Mouse (Mus musculus) layer of hippocampus, adult 9-11 months (tissue): Measurements from ENCODE around the gene Spag9.

Experiments
- DNase-seq: peaks from one replicate; pipeline ENCODE4 v3.0.0; 2022

Gene Spag9

DNA sequence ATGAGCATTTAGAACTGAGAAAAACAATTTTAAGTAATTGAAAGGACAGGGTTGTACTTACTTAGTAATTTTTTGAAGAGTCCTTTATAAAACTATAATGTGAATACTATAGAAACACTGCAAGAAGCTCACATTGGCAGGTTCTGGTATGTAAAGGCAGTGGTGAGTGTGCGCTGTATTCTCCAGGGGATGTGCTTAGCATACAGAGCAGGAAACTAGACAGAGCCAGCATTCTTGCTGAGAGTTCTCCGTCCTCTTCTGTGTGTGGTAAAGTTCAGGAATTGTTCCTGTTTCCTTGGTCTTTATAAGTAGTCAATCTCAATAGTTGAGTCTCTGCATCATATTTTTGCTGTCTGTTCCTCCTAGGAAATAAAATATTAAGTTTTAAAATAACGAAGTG is 59.0 kb downstream of the Spag9 start:
- DNase-seq, result peak; percentile 27

DNA sequence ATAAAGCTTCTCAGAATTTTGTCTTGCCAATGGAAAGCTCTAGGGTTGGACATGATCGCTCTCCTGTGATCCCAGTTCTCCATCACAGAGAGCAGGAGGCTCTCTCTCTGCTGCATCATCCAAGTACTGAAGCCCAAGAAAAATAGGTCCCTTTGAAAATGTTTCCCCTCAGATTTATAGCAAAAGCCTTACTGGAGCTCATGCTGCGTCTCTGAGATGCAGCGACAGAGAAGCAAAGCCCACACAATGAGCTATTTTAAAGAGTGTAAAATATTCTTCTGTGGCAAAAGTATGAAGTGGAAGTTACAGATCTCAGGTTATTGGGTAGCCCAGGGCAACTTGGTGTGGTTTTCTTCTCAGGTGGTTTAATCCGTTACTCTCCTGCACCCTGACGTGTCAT is 68.0 kb downstream of the Spag9 start:
- DNase-seq, result no peak

- no peak for DNase-seq
Measured at GRCm38 (mm10) chr11:94070455-94070854, 74.6 kb downstream of the Spag9 start.

DNA sequence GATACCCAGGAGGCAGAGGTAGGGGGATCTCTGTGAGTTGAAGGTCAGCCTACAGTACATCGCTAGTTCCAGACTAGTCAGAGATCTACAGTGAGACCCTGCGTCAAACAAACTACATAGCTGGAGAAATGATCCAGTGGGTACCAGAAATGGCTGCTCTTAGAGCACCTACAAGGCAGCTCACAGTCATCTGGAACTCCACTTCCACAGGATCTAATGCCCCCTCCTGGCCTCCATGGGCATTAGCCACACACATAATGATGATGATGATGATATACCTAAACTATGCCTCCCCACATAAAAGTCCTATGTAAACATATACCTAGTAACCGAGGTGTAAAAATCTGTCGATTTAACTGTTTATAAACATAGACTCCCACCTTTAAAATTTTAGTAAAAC is 77.4 kb downstream of the Spag9 start:
- DNase-seq, result no peak

DNA sequence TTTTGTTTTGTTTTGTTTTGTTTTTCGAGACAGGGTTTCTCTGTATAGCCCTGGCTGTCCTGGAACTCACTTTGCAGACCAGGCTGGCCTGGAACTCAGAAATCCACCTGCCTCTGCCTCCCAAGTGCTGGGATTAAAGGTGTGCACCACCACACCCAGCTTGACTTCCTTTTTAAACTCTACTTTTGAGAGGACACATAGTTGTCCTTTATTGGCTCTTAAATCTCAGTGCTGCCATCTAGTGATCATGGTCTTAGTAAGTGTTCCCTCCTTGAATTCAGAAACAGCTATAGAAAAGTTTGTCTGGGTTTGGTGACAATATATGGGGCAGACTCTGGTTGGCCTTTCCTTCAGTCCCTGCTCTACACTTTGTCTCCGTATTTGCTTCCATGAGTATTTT is 91.1 kb downstream of the Spag9 start:
- DNase-seq, result peak; percentile 32

DNA sequence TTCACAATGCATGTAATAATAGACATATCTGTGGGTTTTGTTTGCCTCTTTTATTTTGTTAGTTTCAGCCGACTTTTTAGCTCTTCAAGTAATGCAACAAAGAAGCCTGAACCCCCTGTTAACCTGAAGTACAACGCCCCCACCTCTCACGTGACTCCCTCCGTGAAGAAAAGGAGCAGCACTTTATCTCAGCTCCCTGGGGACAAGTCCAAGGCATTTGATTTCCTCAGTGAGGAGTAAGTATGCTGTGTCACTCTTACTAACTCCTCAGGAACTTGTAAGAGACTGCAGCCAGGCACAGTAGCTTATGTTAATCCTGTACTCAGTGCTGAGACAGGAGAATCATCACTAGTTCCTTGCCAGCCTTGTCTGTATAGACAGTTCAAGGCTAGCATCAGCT is 94.6 kb downstream of the Spag9 start:
- no peak for DNase-seq

DNA sequence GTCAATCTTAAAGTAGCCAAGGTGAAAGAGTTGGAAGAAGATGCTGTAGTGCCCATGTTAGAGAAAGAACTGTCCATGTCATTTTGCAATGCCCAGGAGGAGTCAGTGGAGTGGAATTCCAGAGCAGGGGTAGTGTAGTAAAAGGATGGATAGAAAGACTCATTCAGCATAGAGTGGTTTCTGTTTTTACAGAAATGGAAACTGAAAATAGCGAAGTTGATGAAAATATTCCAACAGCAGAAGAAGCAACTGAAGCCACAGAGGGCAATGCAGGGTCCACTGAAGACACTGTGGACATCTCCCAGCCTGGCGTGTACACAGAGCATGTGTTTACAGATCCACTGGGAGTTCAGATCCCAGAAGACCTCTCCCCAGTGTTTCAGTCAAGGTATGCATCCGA is 101.6 kb downstream of the Spag9 start:
- no peak for DNase-seq

DNA sequence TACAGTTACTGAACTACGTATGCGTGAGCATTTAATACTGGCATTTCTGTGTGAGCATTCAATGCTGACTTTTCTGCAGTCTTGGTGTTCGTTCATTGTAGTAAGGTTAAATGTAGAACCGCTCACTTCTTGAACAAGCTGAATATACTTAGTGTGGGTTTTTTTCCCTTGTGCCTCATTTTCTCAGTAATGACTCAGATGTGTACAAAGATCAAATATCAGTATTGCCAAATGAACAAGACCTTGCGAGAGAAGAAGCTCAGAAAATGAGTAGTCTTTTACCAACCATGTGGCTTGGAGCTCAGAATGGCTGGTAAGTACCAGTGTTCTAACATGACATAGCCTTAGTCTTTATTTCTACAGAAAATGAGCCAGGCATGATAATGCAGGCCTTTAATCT is 102.9 kb downstream of the Spag9 start:
- DNase-seq, result no peak

DNA sequence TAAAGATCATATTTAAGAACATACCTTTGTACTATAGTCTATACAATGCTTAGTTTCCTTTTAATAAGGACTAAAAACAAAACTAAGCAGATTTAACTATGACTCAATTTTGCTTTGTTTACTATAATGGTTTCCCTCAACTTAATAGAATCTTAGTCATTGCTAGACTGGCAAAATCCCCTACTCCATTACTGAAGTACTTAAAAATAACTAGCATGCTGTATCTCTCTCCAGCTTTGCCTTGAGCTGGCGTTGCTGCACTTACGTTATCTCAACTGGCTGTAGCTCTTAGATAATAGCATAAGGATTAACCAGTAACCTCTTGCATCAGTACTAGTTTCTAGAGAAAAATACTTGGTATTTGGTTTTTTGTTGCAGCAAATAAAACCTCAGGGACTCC is 117.9 kb downstream of the Spag9 start:
- no peak for DNase-seq

DNA sequence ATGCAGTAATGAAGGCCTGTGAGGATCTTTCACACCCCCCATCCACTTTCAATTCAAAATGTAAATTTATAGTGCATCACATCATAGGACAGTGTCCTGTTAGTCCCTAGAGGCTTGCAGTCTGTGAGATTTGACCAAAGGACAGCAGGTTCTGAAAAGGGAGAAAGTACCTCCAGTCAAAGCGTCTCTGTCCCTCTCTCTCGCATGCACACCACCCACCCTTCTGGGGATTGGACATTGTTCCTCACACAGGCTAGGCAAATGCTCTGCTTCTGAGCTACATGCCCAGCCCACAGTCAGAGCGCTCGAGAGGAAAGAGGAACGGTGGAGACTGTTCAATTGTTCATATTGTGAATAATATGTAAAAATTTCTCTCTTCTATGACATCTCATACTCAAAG is 119.5 kb downstream of the Spag9 start:
- DNase-seq, result no peak

DNA sequence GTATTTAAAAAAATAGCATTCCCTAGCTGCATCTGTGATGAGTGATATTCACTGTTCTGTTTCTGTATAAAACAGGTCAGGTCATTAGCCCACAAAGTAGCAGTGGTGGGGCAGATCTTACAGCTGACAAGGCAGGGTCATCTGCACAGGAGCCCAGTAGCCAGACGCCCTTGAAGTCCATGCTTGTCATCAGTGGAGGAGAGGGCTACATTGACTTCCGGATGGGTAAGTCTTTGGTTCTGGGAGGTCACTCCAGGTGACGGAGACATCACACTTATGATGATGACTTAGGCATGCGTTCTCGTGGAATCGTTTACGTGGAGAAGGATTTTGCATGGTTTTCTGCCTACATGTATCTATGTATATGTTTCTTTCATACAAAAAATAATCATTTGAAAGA is 120.8 kb downstream of the Spag9 start:
- no peak for DNase-seq

GRCm38 (mm10) chr11:94117836-94118235 is 121.9 kb downstream of the Spag9 start:
- DNase-seq, result no peak

DNA sequence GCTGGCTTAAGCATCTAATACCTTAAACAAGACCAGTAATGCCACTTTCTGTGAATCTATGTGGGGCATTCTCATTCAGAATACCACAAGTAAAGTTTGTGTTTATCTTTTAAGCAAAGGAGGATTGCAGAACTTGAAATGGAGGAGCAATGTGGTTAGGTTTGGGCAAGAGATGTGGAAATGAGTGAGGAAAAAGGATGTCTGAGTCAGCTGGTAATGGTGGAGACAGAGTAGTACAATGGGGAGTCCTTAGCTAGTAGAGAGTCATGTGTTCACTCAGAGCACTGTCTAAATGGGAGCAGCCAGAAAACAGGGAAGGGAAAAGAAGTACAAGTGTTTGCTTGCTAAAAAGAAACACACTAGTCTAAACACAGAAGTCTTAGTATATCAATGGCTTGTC is 122.7 kb downstream of the Spag9 start:
- DNase-seq, result no peak

DNA sequence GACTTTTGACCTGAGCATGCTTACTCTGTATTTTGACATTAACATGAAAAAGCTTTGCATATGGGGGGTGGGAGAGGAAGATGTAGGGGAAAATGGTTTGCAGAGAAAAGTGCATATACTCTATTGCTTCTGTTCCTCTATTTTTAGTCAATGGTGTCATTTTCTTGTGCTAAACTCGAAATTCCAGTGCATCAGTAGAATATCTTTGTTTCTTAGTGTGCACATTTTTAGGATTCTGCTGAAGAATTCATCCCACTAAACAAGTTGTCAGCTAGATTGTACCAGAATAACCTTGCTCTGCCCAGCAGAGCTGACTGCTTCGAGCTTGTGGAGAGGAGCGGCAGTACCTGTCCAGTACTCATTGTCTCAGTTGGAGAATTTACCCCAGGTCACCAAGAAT is 124.8 kb downstream of the Spag9 start:
- DNase-seq, result no peak

DNA sequence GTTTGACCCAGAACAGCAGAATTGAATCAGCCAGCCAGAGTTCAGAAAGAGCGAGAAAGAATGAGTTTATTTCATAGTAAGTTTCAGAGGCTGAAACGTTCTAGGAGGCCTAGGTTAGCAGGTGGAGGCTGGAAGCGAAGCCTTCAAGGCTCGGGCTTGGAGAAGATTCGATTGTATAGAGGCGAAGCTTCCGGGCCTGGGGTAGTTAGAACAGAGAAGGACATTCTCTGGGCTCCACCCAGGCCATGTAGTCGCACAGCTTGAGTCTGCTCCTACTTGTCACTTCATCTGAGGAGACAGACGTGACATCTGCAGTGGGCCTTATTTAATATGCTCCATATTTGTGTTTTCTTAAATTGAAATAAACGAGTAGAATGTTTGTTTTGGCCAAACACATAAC is 125.6 kb downstream of the Spag9 start:
- DNase-seq, result no peak

DNA sequence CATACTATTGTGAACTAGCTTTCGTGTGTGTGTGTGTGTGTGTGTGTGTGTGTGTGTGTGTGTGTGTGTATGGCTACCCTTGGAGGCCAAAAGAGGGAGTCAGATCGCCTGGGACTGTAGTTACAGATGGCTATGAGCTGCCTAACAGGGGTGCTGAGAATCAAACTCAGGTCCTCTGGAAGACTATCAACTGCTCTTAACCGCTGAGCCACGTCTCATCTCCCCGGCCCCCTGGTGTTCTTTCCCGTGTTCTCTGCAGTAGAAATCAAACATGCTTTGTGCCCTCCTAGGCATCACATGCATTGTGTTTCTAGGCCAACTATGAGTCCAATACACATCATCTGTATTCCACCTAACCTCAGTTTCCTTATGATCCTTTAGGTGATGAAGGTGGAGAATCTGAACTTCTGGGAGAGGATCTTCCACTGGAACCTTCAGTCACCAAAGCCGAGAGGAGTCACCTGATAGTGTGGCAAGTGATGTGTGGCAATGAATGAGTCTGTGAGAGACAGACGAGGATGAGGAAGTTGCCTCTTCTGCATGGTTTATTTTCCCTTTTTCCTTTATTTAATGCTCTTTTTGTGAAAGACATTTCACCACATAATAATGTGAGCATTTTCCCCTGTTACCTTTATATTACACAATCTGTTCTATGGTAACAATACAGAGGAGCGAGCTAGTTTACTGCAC is 126.6 kb downstream of the Spag9 start:
- no peak for DNase-seq

DNA sequence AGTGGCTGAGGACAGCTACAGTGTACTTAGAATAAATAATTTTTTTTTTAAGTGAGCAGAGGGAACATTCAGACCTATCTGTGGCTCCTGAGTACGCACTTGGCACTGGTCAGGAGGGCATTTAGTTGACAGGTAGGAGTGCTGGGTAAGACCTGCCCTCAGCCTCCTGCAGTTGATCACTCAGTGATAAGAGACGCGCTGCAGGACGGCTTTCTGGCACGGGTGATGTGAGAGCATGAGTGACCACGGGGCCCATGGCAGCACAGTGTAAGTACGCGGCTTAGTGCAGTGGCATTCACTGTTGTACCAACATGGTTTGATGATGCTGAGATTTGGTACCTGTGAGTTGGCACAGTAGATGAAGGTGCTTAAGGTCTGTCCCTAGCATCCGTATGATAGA is 130.8 kb downstream of the Spag9 start:
- DNase-seq, result no peak

GRCm38 (mm10) chr11:94127966-94128365 is 132.1 kb downstream of the Spag9 start:
- peak; percentile 85 for DNase-seq

GRCm38 (mm10) chr11:94128506-94128905 is 132.6 kb downstream of the Spag9 start:
- DNase-seq, result no peak

DNA sequence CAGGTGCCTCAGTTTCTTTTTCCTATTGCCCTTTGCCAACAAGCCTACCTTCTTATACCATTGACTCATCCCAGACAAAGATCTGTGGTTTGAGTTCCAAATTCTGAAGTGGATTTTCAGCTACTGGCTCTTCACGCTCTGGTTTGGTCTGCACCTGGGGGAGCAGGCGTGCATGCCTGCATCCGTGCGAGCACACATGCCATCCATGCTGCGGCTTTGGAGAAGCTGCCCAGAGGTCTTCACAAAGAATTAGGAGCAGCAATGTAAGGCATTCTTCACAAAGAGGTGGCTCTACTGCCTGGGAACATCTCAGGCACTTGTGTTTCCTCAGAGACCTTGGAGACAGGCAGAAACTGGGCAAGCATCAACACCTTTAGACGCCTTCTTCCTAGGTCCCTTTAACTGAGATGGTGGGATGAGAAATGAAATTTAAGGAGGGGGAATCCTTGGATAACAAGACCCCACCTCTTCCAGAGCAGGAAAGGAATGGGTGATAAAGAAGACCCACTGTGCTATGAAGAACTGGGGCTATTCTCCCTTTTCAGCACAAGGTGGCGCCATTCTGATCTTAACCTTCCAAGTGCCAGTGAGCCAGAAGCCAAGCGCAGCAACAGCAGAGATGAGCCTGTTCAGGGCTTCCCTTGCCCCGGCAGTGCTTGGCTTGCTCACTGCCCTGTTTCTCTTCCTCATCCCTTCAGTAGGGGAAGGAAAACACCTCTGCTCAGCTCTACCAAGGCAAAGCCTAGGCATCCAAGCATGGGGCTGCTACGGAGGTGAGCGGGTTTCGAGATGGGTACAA is 133.6 kb downstream of the Spag9 start:
- DNase-seq, result peak; percentile 80

DNA sequence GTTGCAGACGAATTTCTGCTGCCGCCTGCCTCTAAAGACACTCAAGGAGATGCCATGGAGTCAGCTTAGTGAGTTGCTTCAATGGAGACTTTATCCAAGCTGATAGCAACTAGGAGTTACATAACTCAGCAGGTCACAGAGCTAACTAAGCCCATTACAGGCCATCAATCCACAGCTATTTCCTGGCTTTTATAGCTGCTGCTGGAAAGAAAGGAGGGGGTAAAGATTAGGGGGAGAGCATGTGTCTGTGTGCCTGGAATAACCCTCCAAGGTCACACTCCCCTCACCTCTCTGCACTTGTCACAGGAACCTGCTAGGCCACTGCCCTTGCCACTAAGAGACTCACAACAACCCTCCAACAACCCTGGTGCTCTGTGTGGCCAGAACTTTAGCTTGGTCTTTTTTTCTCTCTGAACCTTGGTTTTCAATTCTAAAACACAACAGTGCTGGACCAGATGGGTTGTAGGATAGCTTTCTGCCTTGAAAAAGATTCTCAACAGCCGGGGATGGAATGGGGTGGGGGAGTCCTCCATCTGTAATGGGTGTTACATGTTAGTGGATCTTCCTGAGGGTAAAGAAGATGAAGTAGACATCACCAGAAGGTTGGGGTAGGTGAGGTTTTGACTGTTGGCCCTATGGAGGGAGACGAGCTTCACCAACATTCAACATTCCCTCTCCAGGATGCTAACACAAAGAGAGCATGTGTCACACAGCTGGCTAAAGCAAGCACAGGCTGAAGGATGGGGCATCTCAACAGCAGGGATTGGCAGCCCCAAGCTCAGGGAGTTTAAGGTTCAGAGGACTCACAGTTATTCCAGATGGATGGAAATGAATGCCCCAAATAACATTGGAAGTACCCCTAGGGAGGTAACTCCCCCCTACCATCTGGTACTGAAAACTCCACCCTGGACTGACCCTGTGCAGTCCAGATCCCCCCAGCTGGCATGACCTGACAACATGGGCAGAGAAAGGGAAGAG is 134.5 kb downstream of the Spag9 start:
- DNase-seq, result no peak

DNA sequence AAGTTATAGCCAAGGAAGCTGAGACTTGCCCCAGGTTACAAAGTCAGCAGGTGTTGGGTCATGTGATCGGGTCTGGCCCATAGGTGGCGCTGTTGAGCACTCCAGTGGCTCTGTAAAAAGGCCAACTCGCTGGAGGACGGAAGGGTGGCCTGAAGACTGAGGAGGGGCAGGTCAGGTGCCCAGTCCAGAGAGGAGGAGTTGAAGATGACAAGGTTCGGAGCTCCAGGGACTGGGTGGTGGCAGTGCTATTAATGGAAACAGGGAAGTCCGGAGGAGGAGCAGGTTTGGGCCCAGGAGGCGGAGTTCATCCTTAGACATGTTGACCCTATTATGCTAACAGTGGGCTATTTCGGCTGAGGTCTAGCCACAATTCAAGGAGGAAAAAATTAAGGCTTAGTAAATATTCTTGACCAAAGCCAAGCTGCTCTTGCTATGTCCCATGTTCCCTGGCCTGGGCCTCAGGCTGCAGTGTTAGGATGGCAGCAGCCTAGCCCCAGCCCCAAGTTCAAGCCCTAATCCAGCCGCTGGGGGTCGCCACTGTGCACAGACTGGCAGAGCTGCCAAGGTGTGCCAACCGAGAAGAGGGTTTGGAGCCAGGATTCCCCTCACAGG is 137.6 kb downstream of the Spag9 start:
- DNase-seq, result peak; percentile 77
